Mouse (Mus musculus) bone marrow macrophage, adult 2 months (primary cell): ENCODE measurements around the gene Gm10271. TPM values are rescaled to one million over a fixed set of nuclear protein-coding genes. Genes with fewer than 3 reads are reported as not detected.

Experiments
- H3K27ac ChIP-seq: 2 replicates; pipeline ENCODE4 v1.5.1; 2012; ENCODE audit warnings: low read depth, low read length; ENCODE audit not compliant: insufficient read depth
- H3K4me1 ChIP-seq: 2 replicates; pipeline ENCODE4 v1.6.1; 2012; ENCODE audit warnings: low read length; ENCODE audit not compliant: control insufficient read depth, insufficient read depth
- H3K4me3 ChIP-seq: 2 replicates; pipeline ENCODE4 v1.5.1; 2012; ENCODE audit warnings: mild to moderate bottlenecking, low read length, moderate library complexity; ENCODE audit not compliant: insufficient read depth
- CTCF ChIP-seq: IDR thresholded peaks from 2 replicates; pipeline ENCODE4 v1.5.1; 2012; ENCODE audit warnings: low read depth, mild to moderate bottlenecking, low read length, moderate library complexity
- POLR2A ChIP-seq: IDR thresholded peaks from 2 replicates; pipeline ENCODE4 v1.6.1; 2012; ENCODE audit warnings: mild to moderate bottlenecking, low read depth, low read length, borderline replicate concordance
- polyA plus RNA-seq: library from polyadenylated mRNA; stranded (reverse); fragments of >200 nt; gene quantifications from 2 replicates; pipeline ENCODE4 v1.2.4, GENCODE M21; 2012; ENCODE audit not compliant: missing spikeins, insufficient read depth, insufficient read length

Gm10271 gene
- polyA plus RNA-seq: not detected in 2 replicates

DNA sequence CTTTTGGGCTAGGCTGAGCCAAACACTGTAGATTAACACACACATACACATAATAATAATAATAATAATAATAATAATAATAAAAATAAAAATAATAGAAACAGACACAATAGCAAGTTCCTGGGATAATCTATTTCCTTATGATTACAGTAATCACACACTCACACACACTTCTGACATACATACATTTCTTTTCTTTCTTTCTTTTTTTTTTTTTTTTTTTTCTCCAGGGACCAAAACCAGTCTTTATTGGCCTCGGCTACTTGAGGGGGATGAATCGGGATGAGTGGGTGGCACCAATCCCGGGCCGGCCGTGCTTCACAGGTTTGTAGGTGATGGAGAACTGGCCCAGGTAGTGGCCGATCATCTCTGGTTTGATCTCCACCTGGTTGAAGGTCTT is at the start of gene Gm10271:
TSS of gene Gm10271 (minus strand) at position 101 of the 400 bp plus-strand sequence.
- TF ChIP-seq POLR2A: no peak
- no peak for TF ChIP-seq CTCF
- H3K4me3 ChIP-seq: no peak within 1 kb of the TSS
- H3K27ac ChIP-seq: no peak within 1 kb of the TSS
- H3K4me1 ChIP-seq: no peaks in the 10 kb centered on the region

DNA sequence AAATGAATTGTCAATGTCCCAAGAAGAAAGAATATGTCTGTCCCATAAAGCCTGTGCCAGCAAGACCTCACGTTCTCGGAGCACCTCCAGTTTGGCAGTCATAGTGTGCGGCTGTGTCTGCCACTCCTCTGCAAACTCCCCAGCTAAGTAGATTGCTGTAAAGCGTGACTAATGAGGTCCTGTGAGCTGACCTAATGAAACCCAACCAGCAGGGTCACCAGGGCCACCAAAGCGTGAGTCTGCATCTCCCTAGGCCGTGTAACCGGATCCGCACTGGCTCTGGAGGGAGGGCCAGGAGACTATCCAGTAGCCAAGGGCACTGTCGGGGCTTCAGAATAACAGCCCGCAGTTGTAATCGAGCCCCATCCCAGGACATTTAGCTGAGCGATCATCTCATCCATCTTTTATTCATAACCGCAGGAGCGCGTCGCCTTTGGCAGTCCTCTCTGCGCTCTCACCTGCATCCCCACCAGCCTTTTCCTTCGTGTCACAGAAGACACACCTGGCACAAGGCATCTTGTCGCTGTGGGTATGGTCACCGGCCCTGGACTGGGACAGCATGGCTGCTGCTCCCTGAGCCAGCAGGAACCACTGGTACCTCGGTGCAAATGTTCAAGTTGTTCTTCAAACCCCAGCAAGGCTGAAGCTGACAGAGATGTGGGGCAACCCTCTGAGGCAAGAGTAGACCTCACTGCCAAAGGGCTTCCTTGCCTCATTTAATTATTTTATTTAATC is 48.8 kb upstream of the Gm10271 start:
- Histone ChIP-seq H3K27ac (no peak overlapping the region), H3K4me3 (no peak overlapping the region), H3K4me1 (no peaks in the 10 kb centered on the region)
- TF ChIP-seq POLR2A (no peak), CTCF (no peak)

DNA sequence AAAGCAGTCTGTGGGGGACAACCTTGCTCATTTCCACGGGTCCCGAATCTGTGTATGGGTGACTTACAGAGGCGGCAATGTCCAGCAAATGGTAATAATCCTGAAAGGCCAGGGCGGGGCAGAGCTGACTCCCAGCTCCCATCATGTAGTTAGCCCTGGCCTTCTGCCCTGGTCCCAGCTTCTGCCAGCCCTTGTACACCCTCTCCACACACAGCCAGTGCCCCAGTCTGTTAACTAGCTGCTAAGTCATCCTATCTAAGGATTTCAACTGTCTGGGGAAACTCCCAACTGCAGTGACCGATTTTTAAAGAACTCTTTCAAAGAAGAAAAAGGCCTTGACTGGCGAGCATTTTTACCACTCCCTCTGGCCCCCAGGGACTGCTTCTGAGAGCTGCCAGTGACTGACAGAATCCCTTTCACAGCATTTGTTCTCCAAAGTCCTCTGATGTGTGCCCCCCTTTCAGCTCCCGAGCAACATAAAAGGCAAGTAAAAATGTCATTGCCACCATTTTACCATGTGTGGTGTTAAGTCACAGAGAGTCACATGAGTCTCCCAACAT is 46.0 kb upstream of the Gm10271 start:
- TF ChIP-seq POLR2A (no peak), CTCF (no peak)
- H3K27ac ChIP-seq: no peak overlapping the region
- H3K4me3 ChIP-seq: no peak overlapping the region
- peaks cover 11% of the 10 kb centered on the region for H3K4me1 ChIP-seq

DNA sequence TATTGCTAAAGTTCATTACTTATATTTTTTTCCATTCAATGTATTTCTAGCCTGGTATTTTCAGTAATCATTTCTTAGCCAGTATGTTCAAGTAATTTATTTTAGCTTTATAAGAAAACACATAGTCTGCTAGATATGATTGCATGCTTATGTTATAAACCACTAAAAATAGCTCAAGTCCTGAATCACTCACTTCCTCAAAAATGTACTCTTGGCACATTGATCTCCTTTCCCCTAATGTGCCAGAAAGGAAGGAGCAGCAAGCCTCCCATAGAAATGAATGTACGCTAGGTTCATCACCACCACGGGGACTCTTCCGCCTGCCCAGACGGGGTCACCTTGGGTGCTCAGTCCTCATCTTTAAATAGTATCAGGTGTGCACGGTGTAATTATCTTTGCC is 42.2 kb upstream of the Gm10271 start:
- H3K4me1 ChIP-seq: peaks cover 16% of the 10 kb centered on the region
- peak overlapping the region; percentile 47 for H3K27ac ChIP-seq
- no peak for TF ChIP-seq POLR2A
- no peak for TF ChIP-seq CTCF

DNA sequence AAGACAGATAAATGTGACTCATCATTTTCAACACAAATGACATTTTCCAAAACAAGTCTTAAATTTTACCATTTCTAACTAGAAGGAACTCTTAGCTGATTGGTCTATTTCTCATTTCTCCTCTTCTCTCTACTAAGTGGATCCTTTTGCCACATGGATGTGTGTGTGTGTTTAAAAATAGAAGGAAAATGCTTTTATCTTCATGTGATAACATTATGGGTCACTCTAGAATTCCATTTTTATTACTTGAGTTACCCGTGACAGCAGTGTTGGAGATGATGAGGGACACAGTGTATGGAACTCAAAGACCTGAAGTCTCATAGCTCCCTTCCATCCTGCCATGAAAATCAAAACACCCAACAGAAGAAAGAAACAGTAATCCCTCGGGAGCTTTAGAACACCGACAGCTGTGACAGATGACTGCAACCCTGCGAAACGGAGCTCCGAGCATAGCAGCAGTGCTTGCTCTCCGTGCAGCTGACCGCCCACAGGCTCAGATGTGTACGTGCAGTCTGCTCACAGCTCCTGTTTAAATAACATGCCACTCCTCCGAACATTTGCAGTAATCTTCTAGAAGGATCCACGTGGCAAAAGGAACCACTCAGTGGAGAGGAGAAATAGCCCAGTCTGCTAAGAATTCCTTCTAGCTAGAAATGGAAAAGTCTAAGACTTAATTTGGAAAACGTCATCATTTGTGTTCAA is 41.4 kb upstream of the Gm10271 start:
- peaks cover 16% of the 10 kb centered on the region for H3K4me1 ChIP-seq
- no peak overlapping the region for H3K4me3 ChIP-seq
- peak overlapping the region; percentile 58 for H3K27ac ChIP-seq
- TF ChIP-seq CTCF (no peak), POLR2A (no peak)

More for the DNA sequence above, 42.2 kb upstream of the Gm10271 start:
- H3K4me3 ChIP-seq: no peak overlapping the region

DNA sequence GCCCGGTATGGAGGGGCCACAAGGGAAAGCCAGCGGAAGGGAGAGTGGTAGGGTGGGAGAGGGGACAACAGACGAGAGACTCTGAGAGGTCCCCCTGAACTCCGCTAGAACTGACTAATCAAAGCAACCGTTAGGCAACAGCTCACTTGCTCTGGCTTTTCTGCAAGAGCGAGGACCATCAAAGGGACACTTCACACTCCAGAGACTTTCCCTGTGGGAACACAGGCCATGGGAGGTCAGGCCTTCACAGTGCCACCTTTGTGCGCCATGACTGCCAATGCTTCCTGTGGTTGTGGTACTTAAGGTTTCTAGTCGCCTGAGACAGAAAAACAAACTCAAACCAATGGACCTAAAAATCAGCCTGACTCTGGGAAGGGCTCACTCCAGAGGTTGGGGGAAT is 38.6 kb upstream of the Gm10271 start:
- Histone ChIP-seq H3K4me1 (peaks cover 16% of the 10 kb centered on the region), H3K4me3 (no peak overlapping the region), H3K27ac (no peak overlapping the region)
- TF ChIP-seq CTCF: no peak
- no peak for TF ChIP-seq POLR2A

DNA sequence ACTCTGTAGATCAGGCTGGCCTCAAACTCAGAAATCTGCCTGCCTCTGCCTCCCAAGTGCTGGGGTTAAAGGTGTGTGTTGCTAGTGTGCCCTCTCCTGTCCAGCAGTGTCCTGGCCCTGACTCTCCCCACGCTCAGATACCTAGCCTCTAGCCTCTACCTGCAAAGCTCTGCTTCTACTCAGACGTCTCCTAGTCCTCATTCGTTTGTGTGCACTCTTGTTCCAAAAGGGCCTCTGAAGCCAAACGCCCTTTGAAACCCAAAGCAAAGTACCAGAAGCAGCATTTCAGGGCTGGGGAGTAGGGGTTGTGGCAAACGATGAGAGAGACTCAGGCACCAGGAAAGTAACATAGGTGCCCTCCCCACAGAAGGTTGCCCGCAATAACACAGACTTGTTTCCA is 37.3 kb upstream of the Gm10271 start:
- Histone ChIP-seq H3K4me3 (no peak overlapping the region), H3K4me1 (peaks cover 12% of the 10 kb centered on the region), H3K27ac (no peak overlapping the region)
- no peak for TF ChIP-seq CTCF

DNA sequence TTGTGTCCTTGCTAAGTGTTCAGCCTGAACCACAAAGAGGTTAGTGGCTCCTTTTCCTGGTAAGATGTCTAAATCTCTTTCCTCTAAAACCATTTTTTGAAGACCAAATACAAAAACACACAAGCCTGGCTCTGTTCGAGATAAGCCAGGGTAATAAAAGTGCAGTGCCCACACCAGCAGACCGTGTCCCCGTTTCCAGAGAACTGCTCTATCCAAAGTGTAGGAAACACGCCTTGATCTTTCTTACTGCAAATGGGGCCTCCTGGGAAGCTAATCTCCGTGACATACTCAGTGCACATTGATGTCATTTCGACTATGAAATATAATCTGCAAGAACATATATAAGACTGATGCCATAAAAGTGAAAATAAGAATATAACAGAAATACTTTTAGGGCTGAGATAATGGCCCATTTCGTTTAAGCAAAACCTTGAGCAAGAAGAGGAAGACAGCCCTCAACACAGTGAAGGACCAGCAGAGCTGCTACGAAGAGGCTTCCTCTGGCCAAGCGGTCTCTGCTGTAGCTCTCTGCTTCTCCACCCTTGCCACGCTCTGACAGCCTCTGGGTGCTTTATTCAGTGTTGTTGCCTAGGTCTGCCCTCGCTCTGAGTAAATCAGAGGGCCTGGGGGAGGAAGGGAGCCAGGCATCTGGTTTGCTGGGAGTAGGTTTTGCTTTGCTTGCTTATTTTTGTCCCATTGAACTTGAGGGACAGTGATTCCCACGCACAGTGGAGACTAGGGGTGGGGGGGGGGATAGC is 33.5 kb upstream of the Gm10271 start:
- Histone ChIP-seq H3K27ac (no peak overlapping the region), H3K4me1 (no peaks in the 10 kb centered on the region), H3K4me3 (no peak overlapping the region)
- TF ChIP-seq POLR2A: no peak
- TF ChIP-seq CTCF: no peak

DNA sequence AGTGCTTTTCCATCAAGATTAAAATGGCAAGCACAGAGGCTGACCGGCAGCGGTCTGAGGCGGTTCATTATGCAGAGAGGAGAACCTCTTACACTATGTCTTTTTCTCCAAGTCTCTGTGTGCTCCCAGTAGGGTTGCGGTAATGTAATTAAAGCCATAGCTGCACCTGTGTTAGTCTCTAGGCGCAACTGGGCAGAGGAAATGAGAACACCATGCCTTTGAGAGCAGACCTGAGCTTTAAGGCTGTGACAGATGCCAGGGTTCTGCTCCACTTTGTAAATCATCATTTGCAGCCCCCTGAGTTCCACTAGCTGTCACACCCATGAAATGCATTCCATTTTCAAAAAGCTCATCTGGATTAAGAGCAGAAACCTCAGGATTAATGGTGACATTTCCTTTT is 32.3 kb upstream of the Gm10271 start:
- no peaks in the 10 kb centered on the region for H3K4me1 ChIP-seq
- H3K4me3 ChIP-seq: no peak overlapping the region
- H3K27ac ChIP-seq: no peak overlapping the region
- TF ChIP-seq CTCF (no peak), POLR2A (no peak)
